Mouse (Mus musculus): ENCODE results near the gene Zdhhc24. TPM values are rescaled to one million over a fixed set of nuclear protein-coding genes. Genes with fewer than 3 reads are reported as not detected.

Zdhhc24 gene
- 9.8 and 10.3 TPM in 2 replicates for polyA plus RNA-seq (2015; fragmentation: Nextera tagmentation; extraction: Ambion mirVana)

DNA sequence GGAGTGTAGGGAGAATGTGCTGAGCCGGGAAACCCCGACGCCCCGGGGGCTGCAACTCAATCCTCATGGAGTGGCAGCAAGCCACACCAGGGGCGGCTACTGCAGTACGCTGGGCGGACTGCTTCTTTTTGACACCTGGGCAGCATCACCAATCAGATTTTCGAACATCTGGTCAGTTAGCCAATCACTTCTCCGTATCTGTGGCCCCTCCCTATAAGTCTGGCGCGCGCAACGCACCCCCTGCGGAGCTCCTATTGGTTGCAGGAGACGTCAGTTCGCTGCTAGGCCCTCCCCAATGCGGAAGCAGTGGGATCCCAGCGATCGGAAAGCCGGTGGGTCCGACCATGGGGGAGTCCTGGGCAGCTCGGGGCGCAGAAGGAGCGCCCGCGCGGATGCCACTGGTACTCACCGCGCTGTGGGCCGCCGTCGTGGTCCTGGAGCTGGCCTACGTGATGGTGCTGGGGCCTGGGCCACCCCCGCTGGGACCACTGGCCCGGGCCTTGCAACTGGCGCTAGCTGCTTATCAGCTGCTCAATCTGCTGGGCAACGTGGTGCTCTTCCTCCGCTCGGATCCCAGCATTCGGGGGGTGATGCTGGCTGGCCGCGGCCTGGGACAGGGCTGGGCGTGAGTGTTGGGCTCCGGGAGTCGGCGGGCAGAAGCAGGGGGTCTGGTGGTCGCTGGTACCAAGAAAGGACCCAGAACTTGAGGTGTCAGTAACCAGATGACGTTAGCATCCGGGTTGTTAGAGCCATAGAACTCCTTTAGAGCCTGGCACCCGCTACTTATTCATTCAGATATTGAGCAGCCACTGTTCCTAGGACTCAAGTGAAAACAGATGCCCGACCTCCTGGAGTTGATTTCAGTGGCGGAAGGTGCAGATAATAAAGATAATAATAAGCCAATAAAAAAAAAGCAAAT is at the start of gene Zdhhc24:
Zdhhc24 (plus strand) TSS at position 264 of the 919 bp plus-strand sequence.
- H3K9ac ChIP-seq = peak within 1 kb of the TSS; percentile 93
- peaks cover 7% of the 10 kb centered on the region for H3K4me1 ChIP-seq (replicated peaks)
- no peaks in the 10 kb centered on the region; the same call in 1 of the 2 replicates for H3K27me3 ChIP-seq (replicated peaks)
- no peaks in the 10 kb centered on the region for H3K36me3 ChIP-seq
- peak within 1 kb of the TSS; percentile 97 for H3K4me2 ChIP-seq (replicated peaks)
- peak; percentile 100 for ATAC-seq
- no peaks in the 10 kb centered on the region for H3K9me3 ChIP-seq
- H3K4me3 ChIP-seq (replicated peaks) = peak within 1 kb of the TSS; percentile 99
- peak within 1 kb of the TSS; percentile 44 for H3K27ac ChIP-seq
- WGBS = 1% methylated on average over 52 of the region's 52 CpGs

DNA sequence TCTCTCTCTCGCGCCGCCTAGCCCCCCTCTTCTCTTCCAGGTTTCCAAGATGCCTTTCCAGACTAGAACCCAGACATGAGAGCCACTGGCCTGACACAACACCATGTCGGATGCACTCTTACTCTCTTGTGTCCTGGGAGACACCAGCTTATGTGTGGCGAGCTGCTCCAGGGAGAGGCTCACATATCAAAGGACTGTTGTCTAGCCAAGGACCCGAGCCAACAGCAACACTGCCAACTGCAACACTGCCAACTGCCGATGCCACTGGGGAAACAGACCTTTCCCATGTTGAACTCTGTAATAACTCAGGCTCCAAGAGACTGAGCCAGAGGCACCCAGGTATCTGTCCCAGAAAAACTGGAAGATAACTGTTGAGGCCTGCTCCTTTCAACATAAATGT is 49.3 kb upstream of the Zdhhc24 start:
- peak; percentile 50 for ATAC-seq
- WGBS = 61% methylated on average over 7 of the region's 7 CpGs
- H3K4me1 ChIP-seq (replicated peaks) = no peaks in the 10 kb centered on the region
- no peak overlapping the region for H3K9ac ChIP-seq
- 0 out of 2 replicates have a peak overlapping the region, but pooled peaks have one; percentile 12 for H3K4me2 ChIP-seq (replicated peaks)
- H3K36me3 ChIP-seq = peaks cover 7% of the 10 kb centered on the region
- H3K4me3 ChIP-seq (replicated peaks) = no peak overlapping the region
- no peaks in the 10 kb centered on the region for H3K9me3 ChIP-seq
- no peaks in the 10 kb centered on the region for H3K27me3 ChIP-seq (replicated peaks)
- H3K27ac ChIP-seq = no peak overlapping the region

- Histone ChIP-seq H3K4me3 (replicated peaks) (no peak overlapping the region), H3K27me3 (replicated peaks) (no peaks in the 10 kb centered on the region), H3K4me1 (replicated peaks) (peaks cover 16% of the 10 kb centered on the region), H3K9me3 (no peaks in the 10 kb centered on the region), H3K9ac (no peak overlapping the region), H3K36me3 (no peaks in the 10 kb centered on the region; the same call in 1 of the 2 replicates), H3K4me2 (replicated peaks) (no peak overlapping the region), H3K27ac (no peak overlapping the region)
- WGBS = 82% methylated on average over 8 of the region's 8 CpGs
- no peak for ATAC-seq
These were observed 44.5 kb upstream of the Zdhhc24 start for GRCm38 (mm10) chr19:4833977-4834376.

DNA sequence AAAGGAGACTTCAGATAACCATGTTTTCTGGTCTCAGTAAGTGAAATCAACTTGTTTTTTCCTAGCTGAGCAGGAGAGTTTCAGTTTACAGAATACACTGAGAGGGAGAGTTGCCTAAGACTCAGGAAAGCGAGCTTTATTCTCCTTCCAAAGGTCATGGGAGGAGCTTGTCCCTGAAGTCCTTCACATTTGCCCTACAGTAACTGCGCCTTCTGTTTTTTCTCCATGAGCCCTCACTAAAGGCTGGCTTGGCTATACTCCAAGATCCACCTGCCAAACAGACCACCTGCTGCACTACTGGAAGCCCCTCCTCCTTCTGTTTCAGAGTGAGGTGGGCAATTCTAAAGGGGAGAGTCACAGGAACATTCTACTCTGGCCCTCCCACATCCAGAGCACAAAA is 42.4 kb upstream of the Zdhhc24 start:
- Histone ChIP-seq H3K4me1 (replicated peaks) (peaks cover 23% of the 10 kb centered on the region), H3K27me3 (replicated peaks) (peaks cover 14% of the 10 kb centered on the region), H3K4me2 (replicated peaks) (no peak overlapping the region), H3K4me3 (replicated peaks) (no peak overlapping the region), H3K9me3 (no peaks in the 10 kb centered on the region), H3K36me3 (no peaks in the 10 kb centered on the region), H3K9ac (no peak overlapping the region), H3K27ac (no peak overlapping the region)
- no peak for ATAC-seq
- WGBS = 62% methylated on average over 2 of the region's 2 CpGs

GRCm38 (mm10) chr19:4837049-4837448 is 41.4 kb upstream of the Zdhhc24 start:
- no peak overlapping the region for H3K4me2 ChIP-seq (replicated peaks)
- H3K9ac ChIP-seq = no peak overlapping the region
- H3K4me3 ChIP-seq (replicated peaks) = no peak overlapping the region
- H3K27me3 ChIP-seq (replicated peaks) = peaks cover 22% of the 10 kb centered on the region
- ATAC-seq = no peak
- 93% methylated on average over 6 of the region's 6 CpGs for WGBS
- H3K9me3 ChIP-seq = no peaks in the 10 kb centered on the region
- peaks cover 23% of the 10 kb centered on the region for H3K4me1 ChIP-seq (replicated peaks)
- no peak overlapping the region for H3K27ac ChIP-seq
- no peaks in the 10 kb centered on the region for H3K36me3 ChIP-seq

DNA sequence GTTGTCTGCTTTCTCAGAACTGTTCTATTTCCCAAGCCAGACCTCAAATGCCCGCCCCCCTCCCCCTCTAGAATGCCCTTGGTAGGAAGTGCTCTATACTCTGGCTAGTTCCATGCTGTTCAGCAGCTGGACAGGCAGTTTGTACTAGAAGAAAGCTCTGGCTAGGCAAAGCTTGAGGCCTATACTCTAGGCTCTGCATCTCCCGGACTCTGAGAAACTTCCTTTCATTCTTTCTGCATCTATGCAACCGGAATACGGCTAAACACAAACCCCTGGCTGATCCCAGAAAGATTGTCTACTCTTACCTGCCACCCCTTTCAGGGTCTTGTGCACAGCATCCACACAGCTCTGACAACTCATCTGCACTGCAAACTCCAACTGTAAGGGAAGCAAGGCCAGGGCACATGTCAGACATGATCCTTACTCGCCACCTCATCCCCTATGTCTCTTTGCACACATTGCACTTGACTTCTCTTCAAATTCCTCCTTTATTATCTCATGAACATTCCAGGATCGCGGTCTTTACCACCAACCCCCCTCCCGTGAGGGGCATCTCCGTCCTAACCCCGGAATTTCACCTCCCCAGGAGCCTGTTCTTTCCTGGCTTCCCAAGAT is 39.8 kb upstream of the Zdhhc24 start:
- Histone ChIP-seq H3K36me3 (no peaks in the 10 kb centered on the region), H3K27ac (no peak overlapping the region), H3K27me3 (replicated peaks) (peaks cover 22% of the 10 kb centered on the region), H3K4me2 (replicated peaks) (peak overlapping the region; percentile 96), H3K4me1 (replicated peaks) (peaks cover 23% of the 10 kb centered on the region), H3K4me3 (replicated peaks) (peak overlapping the region; percentile 63), H3K9me3 (no peaks in the 10 kb centered on the region), H3K9ac (peak overlapping the region; percentile 64)
- peak; percentile 52 for ATAC-seq
- 26% methylated on average over 10 of the region's 10 CpGs for WGBS

GRCm38 (mm10) chr19:4839149-4839548 is 39.3 kb upstream of the Zdhhc24 start, which contains the start of the genes Ccs and Ccdc87:
Ccs (minus strand) TSS chr19:4839332.
Ccdc87 (plus strand) TSS chr19:4839366.
- Histone ChIP-seq H3K4me2 (replicated peaks) (peak within 1 kb of the TSS; percentile 96), H3K9me3 (no peaks in the 10 kb centered on the region), H3K4me3 (replicated peaks) (peak within 1 kb of the TSS; percentile 63), H3K9ac (peak within 1 kb of the TSS; percentile 64), H3K27ac (no peak within 1 kb of the TSS), H3K4me1 (replicated peaks) (peaks cover 23% of the 10 kb centered on the region), H3K27me3 (replicated peaks) (peaks cover 22% of the 10 kb centered on the region), H3K36me3 (no peaks in the 10 kb centered on the region)
- ATAC-seq = peak; percentile 99
- WGBS = under 1% methylated on average over 25 of the region's 25 CpGs

DNA sequence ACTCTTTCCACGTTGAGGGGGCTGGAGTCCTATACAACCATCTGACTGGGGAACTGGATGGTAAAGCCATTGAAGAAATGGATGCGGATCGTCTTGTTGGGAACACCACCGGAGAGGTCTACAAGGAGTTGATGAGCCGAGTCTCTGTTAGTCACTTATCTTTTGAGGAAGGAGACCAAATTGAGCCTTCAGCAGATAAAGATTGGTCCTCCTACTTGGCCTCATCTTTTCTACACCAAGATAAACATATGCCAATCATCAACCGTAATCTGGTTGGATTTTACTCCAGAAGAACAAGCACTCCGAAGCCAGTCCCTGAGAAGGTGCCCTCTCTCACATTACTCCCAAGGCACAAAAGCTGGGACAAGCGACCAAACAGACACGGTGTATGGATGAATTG is 37.6 kb upstream of the Zdhhc24 start:
- 79% methylated on average over 9 of the region's 9 CpGs for WGBS
- Histone ChIP-seq H3K36me3 (no peaks in the 10 kb centered on the region), H3K27me3 (replicated peaks) (peaks cover 22% of the 10 kb centered on the region), H3K4me2 (replicated peaks) (no peak overlapping the region), H3K9me3 (no peaks in the 10 kb centered on the region), H3K9ac (no peak overlapping the region), H3K4me3 (replicated peaks) (no peak overlapping the region), H3K27ac (no peak overlapping the region), H3K4me1 (replicated peaks) (peaks cover 23% of the 10 kb centered on the region)
- ATAC-seq = no peak

- WGBS = 69% methylated on average over 2 of the region's 2 CpGs
- no peak for ATAC-seq
- no peaks in the 10 kb centered on the region for H3K9me3 ChIP-seq
These were observed 35.9 kb upstream of the Zdhhc24 start for GRCm38 (mm10) chr19:4842611-4843010.

GRCm38 (mm10) chr19:4845846-4846245 is 32.6 kb upstream of the Zdhhc24 start:
- no peak overlapping the region for H3K9ac ChIP-seq
- no peaks in the 10 kb centered on the region for H3K4me1 ChIP-seq (replicated peaks)
- peaks cover 10% of the 10 kb centered on the region for H3K27me3 ChIP-seq (replicated peaks)
- no peak overlapping the region for H3K4me2 ChIP-seq (replicated peaks)
- no peaks in the 10 kb centered on the region for H3K9me3 ChIP-seq
- H3K4me3 ChIP-seq (replicated peaks) = no peak overlapping the region
- 66% methylated on average over 2 of the region's 2 CpGs for WGBS
- ATAC-seq = no peak
- no peaks in the 10 kb centered on the region for H3K36me3 ChIP-seq
- no peak overlapping the region for H3K27ac ChIP-seq

More at GRCm38 (mm10) chr19:4842611-4843010, 35.9 kb upstream of the Zdhhc24 start:
- no peak overlapping the region for H3K4me3 ChIP-seq (replicated peaks)
- no peak overlapping the region for H3K9ac ChIP-seq
- no peak overlapping the region for H3K4me2 ChIP-seq (replicated peaks)
- H3K27ac ChIP-seq = no peak overlapping the region
- peaks cover 22% of the 10 kb centered on the region for H3K27me3 ChIP-seq (replicated peaks)
- no peaks in the 10 kb centered on the region for H3K36me3 ChIP-seq
- peaks cover 17% of the 10 kb centered on the region for H3K4me1 ChIP-seq (replicated peaks)

GRCm38 (mm10) chr19:4847490-4847889 is 31.0 kb upstream of the Zdhhc24 start:
- H3K27ac ChIP-seq = no peak overlapping the region
- H3K4me1 ChIP-seq (replicated peaks) = no peaks in the 10 kb centered on the region
- no peaks in the 10 kb centered on the region for H3K9me3 ChIP-seq
- H3K4me3 ChIP-seq (replicated peaks) = no peak overlapping the region
- no peak overlapping the region for H3K9ac ChIP-seq
- ATAC-seq = no peak
- no peaks in the 10 kb centered on the region for H3K36me3 ChIP-seq
- no peak overlapping the region for H3K4me2 ChIP-seq (replicated peaks)
- no peaks in the 10 kb centered on the region for H3K27me3 ChIP-seq (replicated peaks)
- WGBS = 26% methylated on average over 7 of the region's 7 CpGs

- no peak overlapping the region for H3K27ac ChIP-seq
- no peak for ATAC-seq
- no peak overlapping the region for H3K4me3 ChIP-seq (replicated peaks)
- H3K27me3 ChIP-seq (replicated peaks) = no peaks in the 10 kb centered on the region
- H3K9me3 ChIP-seq = no peaks in the 10 kb centered on the region
- H3K4me1 ChIP-seq (replicated peaks) = peaks cover 3% of the 10 kb centered on the region; the same call in 1 of the 2 replicates
- H3K9ac ChIP-seq = no peak overlapping the region
- H3K36me3 ChIP-seq = no peaks in the 10 kb centered on the region
- H3K4me2 ChIP-seq (replicated peaks) = no peak overlapping the region
- 58% methylated on average over 4 of the region's 4 CpGs for WGBS
These were observed 28.7 kb upstream of the Zdhhc24 start for GRCm38 (mm10) chr19:4849800-4850199.
